Mouse (Mus musculus) lung, postnatal 0 days (tissue): ENCODE measurements around the gene Helt.

Experiments used
- CTCF ChIP-seq: IDR thresholded peaks from 2 replicates; pipeline ENCODE4 v1.5.1; 2016; ENCODE audit warnings: antibody characterized with exemption, mild to moderate bottlenecking
- EP300 ChIP-seq: IDR thresholded peaks from 2 replicates; pipeline ENCODE4 v1.6.1; 2016; ENCODE audit warnings: antibody characterized with exemption, mild to moderate bottlenecking, control low read depth

DNA sequence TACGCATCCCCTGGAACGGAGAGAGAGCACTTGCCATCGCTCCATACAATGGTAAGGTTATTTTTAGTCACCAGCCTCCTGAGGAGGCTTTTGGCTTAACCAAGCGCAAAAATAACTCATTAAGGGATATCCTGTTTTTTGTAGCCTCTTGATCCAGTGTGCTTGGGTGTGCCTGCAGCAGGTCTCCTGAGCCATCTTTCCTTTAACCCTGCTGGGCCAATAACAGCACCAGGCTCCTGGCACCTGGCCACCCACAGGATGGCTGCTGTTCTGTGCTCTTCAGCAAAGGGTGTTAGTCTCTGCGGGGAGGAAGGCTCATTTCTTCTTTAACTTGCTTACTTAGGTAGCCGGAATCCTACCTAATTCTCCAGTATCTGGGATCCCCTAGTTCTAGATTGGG lies 23.7 kb downstream of the Helt start:
- TF ChIP-seq CTCF, result no peak
- no peak for TF ChIP-seq EP300
